Mouse (Mus musculus): ENCODE results near the gene Il20rb. TPM values are rescaled to one million over a fixed set of nuclear protein-coding genes. Genes with fewer than 3 reads are reported as not detected.
A peak's percentile ranks its signal among the peaks of the same experiment; 100 is the strongest.

Gene Il20rb
- polyA plus RNA-seq, 1 experiment from 2014 or later, result 5.1 TPM

DNA sequence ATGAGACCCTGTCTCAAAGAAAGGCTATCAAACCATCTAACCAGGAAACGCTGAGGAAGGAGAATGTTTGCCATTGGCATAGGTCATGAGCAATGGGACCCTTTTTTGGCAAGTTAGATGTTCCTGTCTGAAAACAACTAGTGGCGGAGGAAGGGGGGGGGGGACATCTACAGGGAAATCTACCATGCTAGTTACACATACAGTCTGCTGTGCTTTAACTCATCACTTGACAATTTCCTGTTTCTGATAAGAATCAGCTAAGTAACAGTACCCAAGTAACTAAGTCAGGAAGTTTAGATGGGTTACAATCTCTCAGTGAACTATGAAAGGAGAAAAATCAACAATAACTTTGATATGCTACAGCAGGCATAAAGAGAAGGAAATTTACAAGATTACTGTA is 35.4 kb upstream of the Il20rb start:
- no peak overlapping the region for H3K4me2 ChIP-seq (replicated peaks; ENCODE audit: low read depth)
- no peak overlapping the region for H3K9ac ChIP-seq (ENCODE audit: low read length)
- no peak for DNase-seq (ENCODE audit: low spot score)
- WGBS, result 67% methylated on average over 2 of the region's 2 CpGs
- TF ChIP-seq CTCF (IDR thresholded peaks at IDR 0.05; ENCODE audit: low read depth), result no peak
- no peak for TF ChIP-seq EP300 (optimal IDR thresholded peaks at IDR 0.05)
- no peaks in the 10 kb centered on the region for H3K9me3 ChIP-seq (ENCODE audit: control insufficient read depth, low read length)
- no peaks in the 10 kb centered on the region for H3K36me3 ChIP-seq (ENCODE audit: control insufficient read depth, insufficient read depth, low read length)
- H3K4me1 ChIP-seq (replicated peaks; ENCODE audit: control insufficient read depth, insufficient read depth), result no peaks in the 10 kb centered on the region
- no peak overlapping the region for H3K4me3 ChIP-seq (ENCODE audit: low read depth, low read length)
- no peak overlapping the region for H3K27ac ChIP-seq (replicated peaks)
- no peak for ATAC-seq (ENCODE audit: low FRiP score, low TSS enrichment)
- no peaks in the 10 kb centered on the region for H3K27me3 ChIP-seq (ENCODE audit: control insufficient read depth, insufficient read depth, low read length)

DNA sequence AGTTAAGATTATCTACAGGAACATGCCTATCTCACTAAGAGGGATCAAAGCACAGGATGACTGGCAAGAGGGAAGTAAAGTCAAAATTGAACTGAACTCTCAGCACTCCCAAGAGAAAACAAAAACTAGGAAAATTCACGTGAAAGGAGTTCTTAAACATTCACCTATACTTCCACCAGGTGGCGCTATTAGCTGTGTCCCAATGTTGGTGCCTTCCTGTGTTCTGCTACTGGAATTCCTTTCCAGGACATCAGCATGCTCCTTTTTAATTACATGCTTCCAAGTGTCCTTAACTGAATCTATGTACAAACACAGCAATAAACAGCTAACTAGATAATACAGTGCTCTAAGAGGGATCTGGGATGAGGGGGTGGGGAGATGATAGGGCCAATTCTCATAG is 34.0 kb upstream of the Il20rb start:
- H3K4me3 ChIP-seq (ENCODE audit: low read depth, low read length), result no peak overlapping the region
- H3K27ac ChIP-seq (replicated peaks), result no peak overlapping the region
- no peaks in the 10 kb centered on the region for H3K27me3 ChIP-seq (ENCODE audit: control insufficient read depth, insufficient read depth, low read length)
- ATAC-seq (ENCODE audit: low FRiP score, low TSS enrichment) (no peak), DNase-seq (ENCODE audit: low spot score) (peak; percentile 42)
- H3K4me1 ChIP-seq (replicated peaks; ENCODE audit: control insufficient read depth, insufficient read depth), result no peaks in the 10 kb centered on the region
- H3K36me3 ChIP-seq (ENCODE audit: control insufficient read depth, insufficient read depth, low read length), result no peaks in the 10 kb centered on the region
- TF ChIP-seq EP300 (optimal IDR thresholded peaks at IDR 0.05) (no peak), CTCF (IDR thresholded peaks at IDR 0.05; ENCODE audit: low read depth) (peak; percentile 91)
- no peak overlapping the region for H3K4me2 ChIP-seq (replicated peaks; ENCODE audit: low read depth)
- no peaks in the 10 kb centered on the region for H3K9me3 ChIP-seq (ENCODE audit: control insufficient read depth, low read length)
- 2% methylated on average over 2 of the region's 2 CpGs for WGBS
- H3K9ac ChIP-seq (ENCODE audit: low read length), result no peak overlapping the region

DNA sequence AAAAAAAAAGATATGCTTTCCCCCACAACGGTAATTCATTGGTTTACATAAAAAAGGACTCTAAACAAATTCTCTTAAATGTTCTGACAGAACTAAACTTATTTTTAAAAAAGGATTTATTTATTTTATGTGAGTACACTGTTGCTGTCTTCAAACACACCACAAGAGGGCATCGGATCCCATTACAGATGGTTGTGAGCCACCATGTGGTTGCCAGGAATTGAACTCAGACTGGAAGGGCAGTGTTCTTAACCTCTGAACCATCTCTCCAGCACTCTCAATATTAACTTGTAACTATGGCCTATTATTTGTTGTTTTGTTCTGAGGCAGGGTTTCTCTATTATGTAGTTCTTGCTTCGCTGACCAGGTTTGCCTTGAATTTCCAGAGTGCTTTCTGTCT is 33.4 kb upstream of the Il20rb start:
- no peaks in the 10 kb centered on the region for H3K36me3 ChIP-seq (ENCODE audit: control insufficient read depth, insufficient read depth, low read length)
- H3K27ac ChIP-seq (replicated peaks), result no peak overlapping the region
- ATAC-seq (ENCODE audit: low FRiP score, low TSS enrichment) (no peak), DNase-seq (ENCODE audit: low spot score) (no peak)
- 93% methylated on average over 3 of the region's 3 CpGs for WGBS
- H3K9me3 ChIP-seq (ENCODE audit: control insufficient read depth, low read length), result no peaks in the 10 kb centered on the region
- no peak for TF ChIP-seq EP300 (optimal IDR thresholded peaks at IDR 0.05)
- TF ChIP-seq CTCF (IDR thresholded peaks at IDR 0.05; ENCODE audit: low read depth), result peak; percentile 57
- H3K9ac ChIP-seq (ENCODE audit: low read length), result no peak overlapping the region
- H3K4me1 ChIP-seq (replicated peaks; ENCODE audit: control insufficient read depth, insufficient read depth), result no peaks in the 10 kb centered on the region
- H3K4me3 ChIP-seq (ENCODE audit: low read depth, low read length), result no peak overlapping the region
- H3K4me2 ChIP-seq (replicated peaks; ENCODE audit: low read depth), result no peak overlapping the region
- no peaks in the 10 kb centered on the region for H3K27me3 ChIP-seq (ENCODE audit: control insufficient read depth, insufficient read depth, low read length)

DNA sequence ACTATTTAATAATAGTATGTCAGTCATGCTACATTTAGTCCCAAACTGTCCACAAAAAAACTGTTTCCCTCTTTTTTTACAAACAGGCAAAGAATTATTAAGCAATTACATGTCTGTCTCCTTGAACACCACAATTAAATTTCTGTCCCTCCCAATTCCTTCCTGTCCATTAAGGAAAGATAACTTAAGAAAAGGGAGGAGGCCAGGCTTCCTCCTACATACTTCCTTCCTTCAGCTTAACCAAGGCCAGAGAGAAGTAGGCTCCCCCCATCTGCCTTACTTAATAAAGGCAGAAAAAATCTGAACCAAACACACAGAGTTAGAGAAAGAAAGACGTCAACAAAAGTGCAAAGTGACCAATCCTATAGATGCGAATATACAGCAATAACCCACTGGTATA is 21.0 kb upstream of the Il20rb start:
- no peak for DNase-seq (ENCODE audit: low spot score)
- no peak overlapping the region for H3K4me3 ChIP-seq (ENCODE audit: low read depth, low read length)
- TF ChIP-seq EP300 (optimal IDR thresholded peaks at IDR 0.05) (no peak), CTCF (IDR thresholded peaks at IDR 0.05; ENCODE audit: low read depth) (no peak)
- H3K9ac ChIP-seq (ENCODE audit: low read length), result no peak overlapping the region
- no peak overlapping the region for H3K27ac ChIP-seq (replicated peaks)
- H3K4me2 ChIP-seq (replicated peaks; ENCODE audit: low read depth), result no peak overlapping the region
- H3K4me1 ChIP-seq (replicated peaks; ENCODE audit: control insufficient read depth, insufficient read depth), result no peaks in the 10 kb centered on the region
- WGBS, result 85% methylated on average over 2 of the region's 2 CpGs
- no peak for ATAC-seq (ENCODE audit: low FRiP score, low TSS enrichment)
- no peaks in the 10 kb centered on the region for H3K27me3 ChIP-seq (ENCODE audit: control insufficient read depth, insufficient read depth, low read length)
- H3K36me3 ChIP-seq (ENCODE audit: control insufficient read depth, insufficient read depth, low read length), result no peaks in the 10 kb centered on the region
- no peaks in the 10 kb centered on the region for H3K9me3 ChIP-seq (ENCODE audit: control insufficient read depth, low read length)

DNA sequence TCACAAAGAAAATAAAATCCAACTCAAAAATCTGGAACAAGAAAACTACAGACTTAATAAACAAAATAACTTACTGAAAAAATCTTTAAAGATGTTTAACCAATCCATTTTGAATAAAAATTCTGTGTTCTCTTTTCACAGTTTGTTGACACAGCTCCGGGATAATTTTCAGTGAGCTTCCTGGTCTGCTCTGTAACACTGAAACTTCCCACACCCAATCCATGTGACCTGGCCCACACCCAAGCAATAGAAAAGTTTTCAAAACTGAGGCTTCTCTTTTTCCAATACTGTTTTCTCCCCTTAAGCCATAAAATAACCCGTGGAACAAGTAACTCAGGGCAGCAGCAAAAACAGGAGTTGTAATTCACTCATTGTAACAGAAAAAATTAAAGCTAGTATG is 20.1 kb upstream of the Il20rb start:
- no peaks in the 10 kb centered on the region for H3K9me3 ChIP-seq (ENCODE audit: control insufficient read depth, low read length)
- no peaks in the 10 kb centered on the region for H3K27me3 ChIP-seq (ENCODE audit: control insufficient read depth, insufficient read depth, low read length)
- H3K9ac ChIP-seq (ENCODE audit: low read length), result no peak overlapping the region
- H3K36me3 ChIP-seq (ENCODE audit: control insufficient read depth, insufficient read depth, low read length), result no peaks in the 10 kb centered on the region
- TF ChIP-seq EP300 (optimal IDR thresholded peaks at IDR 0.05), result no peak
- TF ChIP-seq CTCF (IDR thresholded peaks at IDR 0.05; ENCODE audit: low read depth), result no peak
- peak; percentile 71; the same call in 1 of the 2 replicates for ATAC-seq (ENCODE audit: low FRiP score, low TSS enrichment)
- DNase-seq (ENCODE audit: low spot score), result peak; percentile 76
- H3K4me2 ChIP-seq (replicated peaks; ENCODE audit: low read depth), result no peak overlapping the region
- no peaks in the 10 kb centered on the region for H3K4me1 ChIP-seq (replicated peaks; ENCODE audit: control insufficient read depth, insufficient read depth)
- 6% methylated on average over 2 of the region's 2 CpGs for WGBS
- H3K4me3 ChIP-seq (ENCODE audit: low read depth, low read length), result peak overlapping the region; percentile 23; the same call in 1 of the 2 replicates
- 0 out of 2 replicates have a peak overlapping the region, but pooled peaks have one; percentile 35 for H3K27ac ChIP-seq (replicated peaks)

DNA sequence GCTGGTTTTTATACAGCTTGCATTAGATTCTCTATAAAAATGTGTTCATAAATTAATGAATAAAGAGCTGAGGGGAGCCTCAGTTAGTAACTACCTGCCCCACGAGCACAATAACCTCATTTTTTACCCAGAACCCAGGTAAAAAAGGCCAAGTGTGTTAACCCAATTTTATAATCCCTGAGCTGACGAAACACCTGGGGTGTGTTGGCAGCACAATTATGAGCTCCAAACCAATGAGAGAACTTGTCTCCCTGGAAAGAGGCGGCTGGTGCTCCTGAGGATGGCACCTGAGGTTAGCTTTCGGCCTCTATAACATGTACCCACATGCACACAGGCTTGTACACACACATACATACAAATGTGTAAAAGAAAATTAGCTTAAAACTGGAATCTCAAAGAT is 18.9 kb upstream of the Il20rb start:
- H3K9ac ChIP-seq (ENCODE audit: low read length), result no peak overlapping the region
- 57% methylated on average over 4 of the region's 4 CpGs for WGBS
- peak overlapping the region; percentile 37 for H3K4me2 ChIP-seq (replicated peaks; ENCODE audit: low read depth)
- DNase-seq (ENCODE audit: low spot score), result no peak
- no peak for TF ChIP-seq CTCF (IDR thresholded peaks at IDR 0.05; ENCODE audit: low read depth)
- TF ChIP-seq EP300 (optimal IDR thresholded peaks at IDR 0.05), result no peak
- H3K36me3 ChIP-seq (ENCODE audit: control insufficient read depth, insufficient read depth, low read length), result no peaks in the 10 kb centered on the region
- no peak for ATAC-seq (ENCODE audit: low FRiP score, low TSS enrichment)
- H3K4me1 ChIP-seq (replicated peaks; ENCODE audit: control insufficient read depth, insufficient read depth), result no peaks in the 10 kb centered on the region
- peak overlapping the region; percentile 66 for H3K27ac ChIP-seq (replicated peaks)
- no peaks in the 10 kb centered on the region for H3K27me3 ChIP-seq (ENCODE audit: control insufficient read depth, insufficient read depth, low read length)
- H3K9me3 ChIP-seq (ENCODE audit: control insufficient read depth, low read length), result no peaks in the 10 kb centered on the region
- peak overlapping the region; percentile 23 for H3K4me3 ChIP-seq (ENCODE audit: low read depth, low read length)
